Mouse (Mus musculus) C2C12 (cell line): Measurements from ENCODE around the gene Strn3. TPM values are rescaled to one million over a fixed set of nuclear protein-coding genes. Genes with fewer than 3 reads are reported as not detected.
A peak's percentile ranks its signal among the peaks of the same experiment; 100 is the strongest.

Source experiments
- H3K27me3 ChIP-seq: one replicate; pipeline ENCODE4 v1.6.1; 2011; ENCODE audit not compliant: control insufficient read depth, insufficient read depth, insufficient read length
- H3K36me3 ChIP-seq: one replicate; pipeline ENCODE4 v1.6.1; 2011; ENCODE audit not compliant: control insufficient read depth, insufficient read depth
- H3K4me3 ChIP-seq: one replicate; pipeline ENCODE4 v1.5.1; 2011; ENCODE audit warnings: mild to moderate bottlenecking, control low read depth; ENCODE audit not compliant: poor library complexity, insufficient read depth, severe bottlenecking
- H3K79me2 ChIP-seq: one replicate; pipeline ENCODE4 v1.6.1; 2011; ENCODE audit not compliant: control insufficient read depth, insufficient read depth
- H3K79me3 ChIP-seq: one replicate; pipeline ENCODE4 v1.6.1; 2011; ENCODE audit warnings: low read depth, control low read depth
- H3ac ChIP-seq: one replicate; pipeline ENCODE3; 2011; ENCODE audit warnings: low read depth; ENCODE audit not compliant: control insufficient read depth, insufficient read length
- CEBPB ChIP-seq: IDR thresholded peaks from one replicate; pipeline ENCODE4 v1.6.1; 2011; ENCODE audit warnings: low read depth, mild to moderate bottlenecking, control low read depth, moderate library complexity
- CTCF ChIP-seq: IDR thresholded peaks from one replicate; pipeline ENCODE4 v1.5.1; 2011; ENCODE audit not compliant: control insufficient read depth, insufficient read depth, insufficient read length
- FOSL1 ChIP-seq: IDR thresholded peaks from one replicate; pipeline ENCODE4 v1.8.0; 2011; ENCODE audit warnings: mild to moderate bottlenecking, low read length; ENCODE audit not compliant: poor library complexity, insufficient read depth, severe bottlenecking
- MAX ChIP-seq: IDR thresholded peaks from one replicate; pipeline ENCODE4 v1.6.1; 2011; ENCODE audit warnings: mild to moderate bottlenecking, control low read depth
- MYOD1 ChIP-seq: IDR thresholded peaks from one replicate; pipeline ENCODE4 v1.6.1; 2011; ENCODE audit warnings: low read depth; ENCODE audit not compliant: control insufficient read depth, insufficient read length
- MYOG ChIP-seq: IDR thresholded peaks from one replicate; pipeline ENCODE4 v1.6.1; 2011; ENCODE audit not compliant: control insufficient read depth, insufficient read length; ENCODE audit errors: extremely low read depth
- USF1 ChIP-seq: IDR thresholded peaks from one replicate; pipeline ENCODE4 v1.6.1; 2011; ENCODE audit warnings: low read depth, mild to moderate bottlenecking, control low read depth, moderate library complexity
- polyA plus RNA-seq: library from polyadenylated mRNA; unstranded; fragments of >200 nt; fragmentation: generic; extraction: Trizol; gene quantifications from one replicate; pipeline ENCODE4 v1.2.1, GENCODE M21; 2012; ENCODE audit warnings: missing spikeins

Gene Strn3
- polyA plus RNA-seq, 1 experiment = 20.5 TPM

- Histone ChIP-seq H3K4me3 (no peak overlapping the region), H3K36me3 (no peaks in the 10 kb centered on the region), H3K79me2 (no peaks in the 10 kb centered on the region), H3K79me3 (no peaks in the 10 kb centered on the region), H3K27me3 (no peaks in the 10 kb centered on the region), H3ac (no peak overlapping the region)
- TF ChIP-seq MYOG (no peak), MYOD1 (no peak), CTCF (no peak), USF1 (no peak), MAX (no peak), FOSL1 (no peak), CEBPB (no peak)
These were observed 37.4 kb upstream of the Strn3 start for GRCm38 (mm10) chr12:51729058-51729457.

- H3K4me3 ChIP-seq = no peak overlapping the region
- H3ac ChIP-seq = no peak overlapping the region
- TF ChIP-seq MYOD1 (no peak), FOSL1 (peak; percentile 24)
- H3K27me3 ChIP-seq = no peaks in the 10 kb centered on the region
- no peaks in the 10 kb centered on the region for H3K36me3 ChIP-seq
- H3K79me2 ChIP-seq = no peaks in the 10 kb centered on the region
- H3K79me3 ChIP-seq = no peaks in the 10 kb centered on the region
These were observed 30.1 kb upstream of the Strn3 start for GRCm38 (mm10) chr12:51721836-51722235.

- no peaks in the 10 kb centered on the region for H3K79me3 ChIP-seq
- no peak overlapping the region for H3K4me3 ChIP-seq
- TF ChIP-seq MYOG = no peak
- no peak for TF ChIP-seq MAX
- no peak for TF ChIP-seq CTCF
- no peak for TF ChIP-seq MYOD1
- TF ChIP-seq FOSL1 = no peak
- no peak for TF ChIP-seq CEBPB
- TF ChIP-seq USF1 = no peak
- no peaks in the 10 kb centered on the region for H3K36me3 ChIP-seq
- no peak overlapping the region for H3ac ChIP-seq
- no peaks in the 10 kb centered on the region for H3K79me2 ChIP-seq
- no peaks in the 10 kb centered on the region for H3K27me3 ChIP-seq
These were observed 26.9 kb upstream of the Strn3 start for GRCm38 (mm10) chr12:51718617-51719016.

- no peaks in the 10 kb centered on the region for H3K27me3 ChIP-seq
- TF ChIP-seq CTCF (no peak), MAX (no peak), CEBPB (no peak), USF1 (no peak), FOSL1 (no peak), MYOG (no peak), MYOD1 (no peak)
- H3K79me3 ChIP-seq = no peaks in the 10 kb centered on the region
- no peaks in the 10 kb centered on the region for H3K79me2 ChIP-seq
- no peak overlapping the region for H3K4me3 ChIP-seq
- no peak overlapping the region for H3ac ChIP-seq
- H3K36me3 ChIP-seq = no peaks in the 10 kb centered on the region
These were observed 21.0 kb upstream of the Strn3 start for GRCm38 (mm10) chr12:51712685-51713084.

GRCm38 (mm10) chr12:51710154-51710553 lies 18.5 kb upstream of the Strn3 start:
- Histone ChIP-seq H3K36me3 (no peaks in the 10 kb centered on the region), H3K4me3 (no peak overlapping the region), H3K27me3 (no peaks in the 10 kb centered on the region), H3ac (no peak overlapping the region), H3K79me2 (no peaks in the 10 kb centered on the region), H3K79me3 (no peaks in the 10 kb centered on the region)
- TF ChIP-seq MYOD1 (peak; percentile 28), MAX (no peak)

- Histone ChIP-seq H3K79me2 (peaks cover 3% of the 10 kb centered on the region), H3K79me3 (no peaks in the 10 kb centered on the region), H3ac (no peak overlapping the region), H3K27me3 (no peaks in the 10 kb centered on the region), H3K4me3 (no peak overlapping the region), H3K36me3 (no peaks in the 10 kb centered on the region)
- TF ChIP-seq CTCF (no peak), MAX (no peak), USF1 (no peak), FOSL1 (no peak), CEBPB (no peak), MYOD1 (no peak), MYOG (no peak)
These were observed 18.0 kb upstream of the Strn3 start for GRCm38 (mm10) chr12:51709741-51710140.
